Mouse (Mus musculus) embryo, embryonic 11.5 days (tissue): ENCODE results near the gene Pfkm.

Experiments used
- DNase-seq: peaks from one replicate; pipeline ENCODE4 v3.0.0-alpha.2; 2012; ENCODE audit warnings: low read depth, low spot score

The Pfkm gene

GRCm38 (mm10) chr15:98136871-98137270 is 44.5 kb downstream of the Pfkm start:
- DNase-seq, result no peak

- DNase-seq, result no peak
These were observed 47.4 kb downstream of the Pfkm start for GRCm38 (mm10) chr15:98139763-98140162.

GRCm38 (mm10) chr15:98140809-98141208 is 48.4 kb downstream of the Pfkm start:
- DNase-seq, result no peak

GRCm38 (mm10) chr15:98142515-98142914 is 50.1 kb downstream of the Pfkm start:
- DNase-seq, result no peak

GRCm38 (mm10) chr15:98144861-98145507 is 52.6 kb downstream of the Pfkm start:
- no peak for DNase-seq

- DNase-seq, result peak; percentile 91
These were observed 53.3 kb downstream of the Pfkm start for GRCm38 (mm10) chr15:98145559-98146181.

- DNase-seq, result no peak
These were observed 56.0 kb downstream of the Pfkm start for GRCm38 (mm10) chr15:98148356-98148755.

GRCm38 (mm10) chr15:98149166-98149602 is 56.8 kb downstream of the Pfkm start:
- DNase-seq, result no peak

- DNase-seq, result no peak
These were observed 60.5 kb downstream of the Pfkm start for GRCm38 (mm10) chr15:98152916-98153315.

GRCm38 (mm10) chr15:98153625-98154024 is 61.2 kb downstream of the Pfkm start:
- no peak for DNase-seq

- DNase-seq, result no peak
These were observed 61.8 kb downstream of the Pfkm start for GRCm38 (mm10) chr15:98154146-98154545.

GRCm38 (mm10) chr15:98154631-98155030 is 62.2 kb downstream of the Pfkm start:
- no peak for DNase-seq

- no peak for DNase-seq
These were observed 62.9 kb downstream of the Pfkm start for GRCm38 (mm10) chr15:98155272-98155671.

GRCm38 (mm10) chr15:98155944-98156343 is 63.6 kb downstream of the Pfkm start:
- no peak for DNase-seq

- DNase-seq, result no peak
These were observed 64.9 kb downstream of the Pfkm start for GRCm38 (mm10) chr15:98157253-98157652.

- no peak for DNase-seq
These were observed 68.8 kb downstream of the Pfkm start for GRCm38 (mm10) chr15:98161026-98161805.

- DNase-seq, result no peak
These were observed 70.2 kb downstream of the Pfkm start for GRCm38 (mm10) chr15:98162561-98162960.

GRCm38 (mm10) chr15:98165525-98165924 is 73.1 kb downstream of the Pfkm start, which contains the start of gene Asb8:
Gene Asb8 (minus strand): TSS chr15:98165625.
- DNase-seq, result no peak

GRCm38 (mm10) chr15:98166963-98167644 is 74.7 kb downstream of the Pfkm start, which contains the start of gene Ccdc184:
Gene Ccdc184 (plus strand): TSS chr15:98167158.
- no peak for DNase-seq

- peak; percentile 86 for DNase-seq
These were observed 75.5 kb downstream of the Pfkm start for GRCm38 (mm10) chr15:98167645-98168621.

GRCm38 (mm10) chr15:98168622-98169004 is 76.2 kb downstream of the Pfkm start:
- DNase-seq, result no peak
